In the genomic region with DNA sequence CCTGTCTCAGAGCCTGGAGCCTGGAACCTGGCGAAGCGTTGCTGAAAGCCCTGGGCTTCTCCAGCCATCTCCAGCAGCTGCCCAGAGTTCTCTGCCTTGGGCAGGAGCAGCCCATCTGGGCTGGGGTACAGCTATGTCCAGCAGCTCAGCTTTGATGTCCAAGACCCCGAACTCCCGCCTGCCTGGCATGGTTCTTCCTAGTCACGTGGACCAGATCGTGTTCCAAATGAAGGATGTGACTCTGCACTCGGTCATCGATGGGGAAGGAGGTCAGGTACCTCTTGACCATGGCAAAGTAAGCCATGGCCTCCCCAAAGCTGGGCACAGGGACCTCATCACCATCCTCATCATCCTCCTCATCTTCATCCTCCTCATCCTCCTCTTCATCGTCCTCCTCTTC, we compare ENCODE assay signal across 8 mouse cellular contexts. TPM values are rescaled to one million over a fixed set of nuclear protein-coding genes. Genes with fewer than 3 reads are reported as not detected.
A peak's percentile ranks its signal among the peaks of the same experiment; 100 is the strongest.
DNase-seq lines count a peak whose midpoint lies in the region; ATAC-seq and TF ChIP-seq lines count a peak whose summit lies in the region.

No protein-coding gene starts in this region.

- no peaks in the 10 kb centered on the region for H3K36me3 ChIP-seq in hindbrain, embryonic 11.5 days (ENCODE audit: control insufficient read depth, insufficient read depth, low read length)
- peaks cover 3% of the 10 kb centered on the region for H3K36me3 ChIP-seq in liver, embryonic 16.5 days (ENCODE audit: control insufficient read depth, insufficient read depth)

- 86% methylated on average over 9 of the region's 9 CpGs for WGBS in hindbrain, embryonic 11.5 days
- WGBS in liver, embryonic 16.5 days (ENCODE audit: insufficient replicate concordance): 75% methylated on average over 9 of the region's 9 CpGs

- peak; percentile 94 for DNase-seq in heart, adult 11 months
- DNase-seq in heart, adult 8-10 months (ENCODE audit: low spot score): no peak
- no peak for DNase-seq in hindbrain, embryonic 11.5 days (ENCODE audit: low spot score)
- DNase-seq in thymus, adult 18-20 months: no peak
- no peak for DNase-seq in layer of hippocampus, adult 11-12 months (ENCODE audit: low spot score)
- DNase-seq in embryo, embryonic 10.5 days (ENCODE audit: low spot score): no peak

- no peak for TF ChIP-seq POLR2A in bone marrow macrophage, adult 2 months (IDR thresholded peaks at IDR 0.05; ENCODE audit: borderline replicate concordance, low read depth, low read length)

- no peak for TF ChIP-seq CTCF in bone marrow macrophage, adult 2 months (IDR thresholded peaks at IDR 0.05; ENCODE audit: low read depth, low read length)

- H3K4me3 ChIP-seq in bone marrow macrophage, adult 2 months (ENCODE audit: insufficient read depth, low read length): peak overlapping the region; percentile 93
- H3K4me3 ChIP-seq in hindbrain, embryonic 11.5 days (ENCODE audit: low read depth, low read length): peak overlapping the region; percentile 84
- peak overlapping the region; percentile 83 for H3K4me3 ChIP-seq in liver, embryonic 16.5 days (ENCODE audit: low read depth, low read length)

- H3K27me3 ChIP-seq in hindbrain, embryonic 11.5 days (ENCODE audit: control insufficient read depth, insufficient read depth, low read length): peaks cover 5% of the 10 kb centered on the region; the same call in 1 of the 2 replicates
- peaks cover 15% of the 10 kb centered on the region for H3K27me3 ChIP-seq in liver, embryonic 16.5 days (ENCODE audit: control insufficient read depth, insufficient read depth, low read depth, low read length)

- H3K4me2 ChIP-seq in hindbrain, embryonic 11.5 days (replicated peaks; ENCODE audit: low read depth, low read length): peak overlapping the region; percentile 97
- peak overlapping the region; percentile 92 for H3K4me2 ChIP-seq in liver, embryonic 16.5 days (ENCODE audit: low read depth, low read length)

- H3K9me3 ChIP-seq in hindbrain, embryonic 11.5 days (ENCODE audit: control insufficient read depth, low read length): no peaks in the 10 kb centered on the region
- H3K9me3 ChIP-seq in liver, embryonic 16.5 days (replicated peaks; ENCODE audit: control insufficient read depth, low read length): no peaks in the 10 kb centered on the region

- H3K27ac ChIP-seq in bone marrow macrophage, adult 2 months (ENCODE audit: insufficient read depth, low read depth, low read length): no peak overlapping the region
- no peak overlapping the region for H3K27ac ChIP-seq in hindbrain, embryonic 11.5 days (ENCODE audit: low read depth, low read length)
- H3K27ac ChIP-seq in liver, embryonic 16.5 days (ENCODE audit: low read length): no peak overlapping the region

- no peak for ATAC-seq in hindbrain, embryonic 11.5 days (ENCODE audit: low FRiP score)
- no peak for ATAC-seq in liver, embryonic 16.5 days (ENCODE audit: low read depth)

- peaks cover 21% of the 10 kb centered on the region for H3K4me1 ChIP-seq in bone marrow macrophage, adult 2 months (ENCODE audit: control insufficient read depth, insufficient read depth, low read length)
- H3K4me1 ChIP-seq in hindbrain, embryonic 11.5 days (replicated peaks; ENCODE audit: control insufficient read depth, insufficient read depth, low read length): peaks cover 16% of the 10 kb centered on the region
- peaks cover 37% of the 10 kb centered on the region for H3K4me1 ChIP-seq in liver, embryonic 16.5 days (ENCODE audit: control insufficient read depth, low read depth, low read length)

- peak overlapping the region; percentile 28; the same call in 1 of the 2 replicates for H3K9ac ChIP-seq in hindbrain, embryonic 11.5 days (ENCODE audit: low read depth, low read length)
- peak overlapping the region; percentile 89 for H3K9ac ChIP-seq in liver, embryonic 16.5 days (ENCODE audit: low read depth, low read length)

RNA-seq across cellular contexts. Expression of a gene that starts 1.9 kb away (rescaled TPM):
- 10 to 100 TPM; 89.5 to 93.4 (median 90.3) TPM for total RNA-seq in heart, adult 8-10 months (2022)
- 88.2 and 88.3 TPM in 2 replicates for polyA plus RNA-seq in bone marrow macrophage, adult 2 months (2012; ENCODE audit: insufficient read depth, insufficient read length, missing spikeins)
- 8.8 and 9.0 TPM in 2 replicates for polyA plus RNA-seq in hindbrain, embryonic 11.5 days (2014; fragmentation: Nextera tagmentation; extraction: Ambion mirVana)
- 3.0 and 3.2 TPM in 2 replicates for polyA plus RNA-seq in liver, embryonic 16.5 days (2015; fragmentation: Nextera tagmentation; extraction: Ambion mirVana)

RNA-seq across cellular contexts. Expression of a gene that starts 8.8 kb away (rescaled TPM):
- 1 to 10 TPM; 4.3 to 4.9 (median 4.5) TPM for total RNA-seq in heart, adult 8-10 months (2022)
- polyA plus RNA-seq in bone marrow macrophage, adult 2 months (2012; ENCODE audit: insufficient read depth, insufficient read length, missing spikeins): 47.1 and 56.5 TPM in 2 replicates
- 102 and 106 TPM in 2 replicates for polyA plus RNA-seq in hindbrain, embryonic 11.5 days (2014; fragmentation: Nextera tagmentation; extraction: Ambion mirVana)
- 255 and 284 TPM in 2 replicates for polyA plus RNA-seq in liver, embryonic 16.5 days (2015; fragmentation: Nextera tagmentation; extraction: Ambion mirVana)

RNA-seq across cellular contexts. Expression of a gene that starts 9.2 kb away (rescaled TPM):
- total RNA-seq in heart, adult 8-10 months (2022): 1 to 10 TPM; 4.4 to 6.2 (median 4.9) TPM
- polyA plus RNA-seq in bone marrow macrophage, adult 2 months (2012; ENCODE audit: insufficient read depth, insufficient read length, missing spikeins): 7.1 and 8.9 TPM in 2 replicates
- polyA plus RNA-seq in hindbrain, embryonic 11.5 days (2014; fragmentation: Nextera tagmentation; extraction: Ambion mirVana): 7.7 and 9.4 TPM in 2 replicates
- polyA plus RNA-seq in liver, embryonic 16.5 days (2015; fragmentation: Nextera tagmentation; extraction: Ambion mirVana): 1.1 and 1.2 TPM in 2 replicates

RNA-seq across cellular contexts. Expression of a gene that starts 18.1 kb away (rescaled TPM):
- total RNA-seq in heart, adult 8-10 months (2022): 10 to 100 TPM in 3 of 4 experiments, 1 to 10 TPM in 1; 9.7 to 12.1 (median 10.5) TPM
- polyA plus RNA-seq in bone marrow macrophage, adult 2 months (2012; ENCODE audit: insufficient read depth, insufficient read length, missing spikeins): 53.6 and 55.6 TPM in 2 replicates
- polyA plus RNA-seq in hindbrain, embryonic 11.5 days (2014; fragmentation: Nextera tagmentation; extraction: Ambion mirVana): 122 and 123 TPM in 2 replicates
- 129 and 133 TPM in 2 replicates for polyA plus RNA-seq in liver, embryonic 16.5 days (2015; fragmentation: Nextera tagmentation; extraction: Ambion mirVana)

RNA-seq across cellular contexts. Expression of a gene that starts 28.9 kb away (rescaled TPM):
- 10 to 100 TPM; 31.8 to 42.6 (median 37.9) TPM for total RNA-seq in heart, adult 8-10 months (2022)
- polyA plus RNA-seq in bone marrow macrophage, adult 2 months (2012; ENCODE audit: insufficient read depth, insufficient read length, missing spikeins): 28.1 and 29.1 TPM in 2 replicates
- 23.9 and 25.2 TPM in 2 replicates for polyA plus RNA-seq in hindbrain, embryonic 11.5 days (2014; fragmentation: Nextera tagmentation; extraction: Ambion mirVana)
- 16.4 and 18.4 TPM in 2 replicates for polyA plus RNA-seq in liver, embryonic 16.5 days (2015; fragmentation: Nextera tagmentation; extraction: Ambion mirVana)
